17 mouse cellular contexts compared by ENCODE assay signal in the genomic region with DNA sequence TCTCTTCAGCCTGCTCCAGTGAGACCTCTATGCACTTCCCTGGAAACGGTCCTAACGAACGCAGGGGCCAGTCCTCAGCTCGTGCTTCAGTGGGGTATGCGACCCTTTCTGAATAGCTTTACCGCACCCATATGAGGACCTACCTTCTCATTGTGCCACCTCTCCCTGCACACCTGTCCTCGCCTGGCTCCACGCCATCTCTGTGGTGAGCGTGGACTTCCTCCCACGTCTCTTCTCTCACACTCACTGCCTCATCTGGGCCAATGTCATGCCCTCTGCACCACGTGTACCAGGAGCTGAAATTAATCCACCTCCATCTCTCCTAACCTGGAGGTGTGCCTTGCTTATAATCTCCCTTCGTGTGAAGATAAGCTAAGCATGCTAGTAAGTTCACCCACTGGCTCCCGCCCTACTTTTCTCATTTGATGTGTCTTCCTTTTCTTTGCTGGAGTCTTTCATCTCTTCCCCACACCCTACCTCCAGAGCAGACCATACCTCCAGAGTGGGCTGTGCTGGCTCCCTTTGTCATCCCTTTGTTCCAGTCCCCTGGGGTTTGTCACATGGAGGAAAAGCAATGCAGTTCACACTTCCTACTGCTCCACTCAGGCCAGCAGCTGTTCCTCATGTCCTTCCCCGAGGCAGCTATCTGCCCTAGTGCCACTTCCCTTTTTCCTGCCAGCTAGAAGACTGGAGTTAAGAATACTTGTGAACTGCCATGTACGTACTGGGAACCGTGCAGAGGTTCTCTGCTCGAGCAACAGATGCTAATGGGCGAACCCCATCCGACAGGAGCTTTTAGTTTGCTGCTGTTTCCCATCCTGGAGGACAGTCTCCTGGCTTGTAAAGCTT. TPM values are rescaled to one million over a fixed set of nuclear protein-coding genes. Genes with fewer than 3 reads are reported as not detected.
DNase-seq lines count a peak whose midpoint lies in the region; ATAC-seq and TF ChIP-seq lines count a peak whose summit lies in the region.
"Had no signal": no experiment of that assay in that cellular context is flagged by ENCODE, and none has a peak within 500 bp of the region (broad histone marks: within the 10 kb centered on the region; RNA-seq: fewer than 3 reads in every experiment).

No protein-coding gene starts in this region.

- 86% methylated on average over 19 of the region's 19 CpGs for WGBS in midbrain, embryonic 16.5 days
- 78% methylated on average over 19 of the region's 19 CpGs for WGBS in forebrain, embryonic 16.5 days

- H3K27ac ChIP-seq in left cerebral cortex, adult 2 months: peak overlapping the region; percentile 60
- no peak overlapping the region for H3K27ac ChIP-seq in midbrain, embryonic 16.5 days (ENCODE audit: low read length)
- no peak overlapping the region for H3K27ac ChIP-seq in forebrain, embryonic 16.5 days (ENCODE audit: low read length)
- H3K27ac ChIP-seq: embryonic facial prominence, embryonic 15.5 days; heart, embryonic 13.5 days; liver, embryonic 15.5 days; neural tube, embryonic 15.5 days had no signal

- H3K4me2 ChIP-seq in midbrain, embryonic 16.5 days (ENCODE audit: low read length): no peak overlapping the region
- H3K4me2 ChIP-seq in forebrain, embryonic 16.5 days (ENCODE audit: low read length): no peak overlapping the region
- H3K4me2 ChIP-seq: embryonic facial prominence, embryonic 15.5 days; heart, embryonic 13.5 days; liver, embryonic 15.5 days; neural tube, embryonic 15.5 days had no signal

- no peaks in the 10 kb centered on the region for H3K9me3 ChIP-seq in midbrain, embryonic 16.5 days (replicated peaks; ENCODE audit: control insufficient read depth, low read length, poor library complexity, severe bottlenecking)
- no peaks in the 10 kb centered on the region for H3K9me3 ChIP-seq in forebrain, embryonic 16.5 days (ENCODE audit: control insufficient read depth, low read length)
- H3K9me3 ChIP-seq: embryonic facial prominence, embryonic 15.5 days; heart, embryonic 13.5 days; liver, embryonic 15.5 days; neural tube, embryonic 15.5 days had no signal

- DNase-seq in cerebellum, adult 9-10 months: peak; percentile 53
- DNase-seq in left cerebral cortex, adult 2 months (ENCODE audit: extremely low spot score in 1 of 2, low spot score in 2 of 2): no peak
- no peak for DNase-seq in left cerebral cortex, adult 11 months (ENCODE audit: low spot score)
- DNase-seq in brain, adult 2 months (ENCODE audit: low read depth, low spot score): peak; percentile 53
- no peak for DNase-seq in lung, postnatal 4 days
- DNase-seq: adrenal gland, adult 2 months; B cell, adult 2 months; kidney, postnatal 4 days; right cerebral cortex, postnatal 14 days; thymus, postnatal 4 days had no signal

- ATAC-seq in cerebellum, adult (ENCODE audit: insufficient number of reproducible peaks, low FRiP score, low TSS enrichment): no peak
- peak; percentile 52 for ATAC-seq in midbrain, embryonic 16.5 days
- ATAC-seq in forebrain, embryonic 16.5 days: no peak

- intact Hi-C loops in left cerebral cortex, adult 2 months (cut with DNase I): loop anchor here (2.0 kb wide), 1 partner anchor 67 kb away; no protein-coding TSS in a partner anchor

- no peaks in the 10 kb centered on the region for H3K4me1 ChIP-seq in midbrain, embryonic 16.5 days (ENCODE audit: control insufficient read depth, insufficient read depth, low read length)
- H3K4me1 ChIP-seq in forebrain, embryonic 16.5 days (replicated peaks; ENCODE audit: control insufficient read depth, insufficient read depth, low read length): peaks cover 17% of the 10 kb centered on the region
- H3K4me1 ChIP-seq: liver, embryonic 15.5 days; neural tube, embryonic 15.5 days had no signal

- H3K9ac ChIP-seq in midbrain, embryonic 16.5 days (ENCODE audit: low read depth, low read length): no peak overlapping the region
- H3K9ac ChIP-seq in forebrain, embryonic 16.5 days (replicated peaks; ENCODE audit: low read depth, low read length): no peak overlapping the region
- H3K9ac ChIP-seq: embryonic facial prominence, embryonic 15.5 days; heart, embryonic 13.5 days; liver, embryonic 15.5 days; neural tube, embryonic 15.5 days had no signal

- no peak overlapping the region for H3K4me3 ChIP-seq in left cerebral cortex, adult 2 months
- no peak overlapping the region for H3K4me3 ChIP-seq in midbrain, embryonic 16.5 days (ENCODE audit: low read depth, low read length)
- no peak overlapping the region for H3K4me3 ChIP-seq in forebrain, embryonic 16.5 days (replicated peaks; ENCODE audit: low read length)
- H3K4me3 ChIP-seq: embryonic facial prominence, embryonic 15.5 days; heart, embryonic 13.5 days; liver, embryonic 15.5 days; neural tube, embryonic 15.5 days had no signal

- H3K27me3 ChIP-seq in midbrain, embryonic 16.5 days (ENCODE audit: control insufficient read depth, insufficient read depth, low read depth, low read length): no peaks in the 10 kb centered on the region
- H3K27me3 ChIP-seq in forebrain, embryonic 16.5 days (replicated peaks; ENCODE audit: control insufficient read depth, insufficient read depth, low read length): no peaks in the 10 kb centered on the region
- H3K27me3 ChIP-seq: embryonic facial prominence, embryonic 15.5 days; heart, embryonic 13.5 days; liver, embryonic 15.5 days; neural tube, embryonic 15.5 days had no signal

- no peaks in the 10 kb centered on the region for H3K36me3 ChIP-seq in midbrain, embryonic 16.5 days (ENCODE audit: control insufficient read depth, insufficient read depth, low read length)
- 0 out of 2 replicates have a peak, but pooled peaks cover 3% of the 10 kb centered on the region for H3K36me3 ChIP-seq in forebrain, embryonic 16.5 days (ENCODE audit: control insufficient read depth, insufficient read depth)

- no peak for TF ChIP-seq CTCF in left cerebral cortex, adult 2 months (IDR thresholded peaks at IDR 0.05)

RNA-seq across cellular contexts. Expression of a gene that starts 32.0 kb away (rescaled TPM):
- total RNA-seq in left cerebral cortex, adult 2 months (2021): 10 to 100 TPM; 67.7 to 69.6 TPM
- polyA plus RNA-seq in midbrain, embryonic 16.5 days (2015; fragmentation: Nextera tagmentation; extraction: Ambion mirVana): 88.8 and 99.7 TPM in 2 replicates
- 110 and 114 TPM in 2 replicates for polyA plus RNA-seq in forebrain, embryonic 16.5 days (2015; fragmentation: Nextera tagmentation; extraction: Ambion mirVana)

RNA-seq across cellular contexts. Expression of a gene that starts 54.9 kb away (rescaled TPM):
- 1 to 10 TPM; 4.2 to 4.6 TPM for total RNA-seq in left cerebral cortex, adult 2 months (2021)
- 4.7 and 5.3 TPM in 2 replicates for polyA plus RNA-seq in midbrain, embryonic 16.5 days (2015; fragmentation: Nextera tagmentation; extraction: Ambion mirVana)
- polyA plus RNA-seq in forebrain, embryonic 16.5 days (2015; fragmentation: Nextera tagmentation; extraction: Ambion mirVana): 4.2 and 5.0 TPM in 2 replicates

Comparison
In these comparisons a context has a peak if more than half of its experiments do, and no peak if none do; other contexts are left out.
1. DNase-seq: peak in cerebellum, adult 9-10 months (single experiment) and brain, adult 2 months (single experiment); none in left cerebral cortex, adult 2 months (0 of 2), left cerebral cortex, adult 11 months (single experiment) and lung, postnatal 4 days (0 of 2).